Mouse (Mus musculus) lung, adult 2 months (tissue): ENCODE results near the gene Cspg4.

ENCODE experiments used
- CTCF ChIP-seq: fragments of 200-500 bp; IDR thresholded peaks from 2 replicates; pipeline ENCODE4 v1.5.1; 2011; ENCODE audit warnings: mild to moderate bottlenecking, low read length, control low read depth; ENCODE audit not compliant: insufficient read depth
- POLR2A ChIP-seq: fragments of 200-500 bp; IDR thresholded peaks from 2 replicates; pipeline ENCODE4 v1.6.1; 2011; ENCODE audit warnings: low read depth, mild to moderate bottlenecking, control low read depth, low read length, borderline replicate concordance; ENCODE audit errors: extremely low read depth

- TF ChIP-seq CTCF (no peak), POLR2A (no peak)
Observed at GRCm38 (mm10) chr9:56886601-56887000, 21.8 kb downstream of the Cspg4 start.
